Mouse (Mus musculus) forebrain, embryonic 16.5 days (tissue): ENCODE data around the gene Tmem104. TPM values are rescaled to one million over a fixed set of nuclear protein-coding genes. Genes with fewer than 3 reads are reported as not detected.

Experiments
- ATAC-seq: fragments of 200-750 bp; cut with Nextera tagmentation; 2 replicates; pipeline ENCODE4 v1.8.0; 2017; ENCODE audit warnings: mild to moderate bottlenecking, moderate library complexity
- H3K27ac ChIP-seq: fragments of 300-500 bp; sonication (generic); 2 replicates; pipeline ENCODE4 v1.5.1; 2014; ENCODE audit warnings: low read length, control low read depth
- H3K27me3 ChIP-seq: fragments of 300-500 bp; sonication (generic); replicated peaks from 2 replicates; pipeline ENCODE4 v1.6.1; 2014; ENCODE audit warnings: low read length; ENCODE audit not compliant: control insufficient read depth, insufficient read depth
- H3K36me3 ChIP-seq: fragments of 300-500 bp; sonication (generic); 2 replicates; pipeline ENCODE4 v1.6.1; 2014; ENCODE audit not compliant: control insufficient read depth, insufficient read depth
- H3K4me1 ChIP-seq: fragments of 300-500 bp; sonication (generic); replicated peaks from 2 replicates; pipeline ENCODE4 v1.6.1; 2014; ENCODE audit warnings: low read length; ENCODE audit not compliant: control insufficient read depth, insufficient read depth
- H3K4me2 ChIP-seq: fragments of 300-500 bp; sonication (generic); 2 replicates; pipeline ENCODE4 v1.6.1; 2014; ENCODE audit warnings: mild to moderate bottlenecking, low read length, control low read depth
- H3K4me3 ChIP-seq: fragments of 300-500 bp; sonication (generic); replicated peaks from 2 replicates; pipeline ENCODE4 v1.5.1; 2014; ENCODE audit warnings: mild to moderate bottlenecking, low read length, control low read depth
- H3K9ac ChIP-seq: fragments of 300-500 bp; sonication (generic); replicated peaks from 2 replicates; pipeline ENCODE4 v1.6.1; 2014; ENCODE audit warnings: low read depth, low read length, control low read depth
- H3K9me3 ChIP-seq: fragments of 300-500 bp; sonication (generic); 2 replicates; pipeline ENCODE4 v1.6.1; 2016; ENCODE audit warnings: low read length; ENCODE audit not compliant: control insufficient read depth
- WGBS: fragments of 180-500 bp; shearing (Covaris S2); extraction: QIAGEN DNeasy Blood & Tissue Kit; methylation state at CpG from one replicate; pipeline ENCODE4 v1.1.7; 2014; 5-methylcytosine and 5-hydroxymethylcytosine counted together
- polyA plus RNA-seq: library from polyadenylated mRNA; unstranded; fragments of >200 nt; fragmentation: Nextera tagmentation; extraction: Ambion mirVana; gene quantifications from 2 replicates; pipeline ENCODE4 v1.2.1, GENCODE M21; 2015

The Tmem104 gene
- polyA plus RNA-seq, 1 experiment from 2014 or later, result 11.2 TPM

DNA sequence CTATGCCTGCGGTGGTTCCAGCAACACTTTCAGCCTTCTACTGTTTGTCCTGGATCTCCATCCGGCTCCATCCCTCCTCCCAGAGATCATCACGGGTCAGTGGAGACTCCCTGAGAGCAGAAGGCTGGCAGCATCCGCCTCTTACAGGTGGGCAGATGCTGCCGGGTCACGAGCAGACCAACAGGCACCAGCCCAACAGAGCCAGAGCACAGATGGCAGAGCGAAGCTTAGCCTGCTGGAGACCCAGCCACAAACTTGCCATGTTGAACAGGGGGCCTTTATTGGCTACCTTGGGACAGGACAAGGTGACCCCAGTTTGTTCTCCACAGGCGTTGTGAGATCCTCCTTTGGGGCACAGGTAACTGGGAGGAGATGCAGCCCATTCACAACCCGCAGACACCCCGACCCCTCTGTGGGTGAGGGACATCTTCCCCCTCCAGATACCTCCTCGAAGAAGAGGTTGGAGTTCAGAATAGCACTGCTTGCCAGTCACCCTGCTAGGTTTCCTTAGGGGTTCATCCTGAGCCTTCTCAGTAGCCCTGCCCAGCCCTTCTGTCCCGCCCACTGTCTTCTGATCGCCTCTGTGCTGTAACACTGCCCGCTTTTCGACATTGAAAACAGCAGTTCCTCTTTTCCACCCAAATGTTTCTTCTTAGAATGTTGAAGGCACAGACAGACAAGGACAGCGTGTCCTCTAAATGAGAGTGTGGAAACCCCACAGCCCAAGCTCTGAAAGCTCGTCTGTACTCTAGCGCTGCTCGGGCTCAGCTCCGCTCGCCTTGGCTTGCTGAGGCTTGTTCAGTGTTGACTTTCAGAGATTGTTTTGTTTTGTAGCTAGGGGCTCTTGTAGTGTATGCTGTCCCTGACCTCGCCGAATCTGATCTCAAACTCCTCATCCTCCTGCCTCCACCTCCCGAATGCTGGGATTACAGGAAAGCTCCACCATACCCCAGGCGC, 21.8 kb downstream of the Tmem104 start:
- no peak overlapping the region for H3K27ac ChIP-seq
- no peak overlapping the region for H3K9ac ChIP-seq
- WGBS, result 78% methylated on average over 25 of the region's 25 CpGs
- H3K4me2 ChIP-seq, result no peak overlapping the region
- no peak for ATAC-seq
- H3K27me3 ChIP-seq, result no peaks in the 10 kb centered on the region
- no peaks in the 10 kb centered on the region for H3K9me3 ChIP-seq
- peaks cover 6% of the 10 kb centered on the region; the same call in 1 of the 2 replicates for H3K36me3 ChIP-seq
- H3K4me3 ChIP-seq, result no peak overlapping the region
- H3K4me1 ChIP-seq, result peaks cover 4% of the 10 kb centered on the region

DNA sequence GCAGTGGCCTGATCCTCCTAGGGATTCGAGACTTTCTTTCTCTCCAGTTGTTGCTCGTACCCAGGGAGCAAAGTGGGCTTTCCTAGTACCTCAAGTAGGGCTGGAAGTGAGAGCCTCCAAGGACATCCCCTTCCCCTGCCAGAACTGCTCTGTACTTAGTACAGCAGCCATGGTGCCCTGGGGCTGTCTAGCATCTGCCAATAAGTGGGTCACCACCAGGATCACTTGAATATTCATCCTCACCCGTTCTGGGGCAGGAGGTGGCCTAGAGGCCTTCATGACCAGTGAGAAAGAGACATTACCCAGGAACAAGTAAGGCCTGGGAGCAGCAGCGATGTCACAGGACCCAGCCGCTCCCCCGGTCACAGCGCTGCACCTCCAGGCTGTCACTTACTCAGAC, 22.7 kb downstream of the Tmem104 start:
- Histone ChIP-seq H3K27me3 (no peaks in the 10 kb centered on the region), H3K9ac (no peak overlapping the region), H3K9me3 (no peaks in the 10 kb centered on the region), H3K27ac (no peak overlapping the region), H3K4me1 (peaks cover 4% of the 10 kb centered on the region), H3K36me3 (peaks cover 6% of the 10 kb centered on the region; the same call in 1 of the 2 replicates), H3K4me3 (no peak overlapping the region), H3K4me2 (no peak overlapping the region)
- ATAC-seq, result no peak
- 80% methylated on average over 7 of the region's 7 CpGs for WGBS

DNA sequence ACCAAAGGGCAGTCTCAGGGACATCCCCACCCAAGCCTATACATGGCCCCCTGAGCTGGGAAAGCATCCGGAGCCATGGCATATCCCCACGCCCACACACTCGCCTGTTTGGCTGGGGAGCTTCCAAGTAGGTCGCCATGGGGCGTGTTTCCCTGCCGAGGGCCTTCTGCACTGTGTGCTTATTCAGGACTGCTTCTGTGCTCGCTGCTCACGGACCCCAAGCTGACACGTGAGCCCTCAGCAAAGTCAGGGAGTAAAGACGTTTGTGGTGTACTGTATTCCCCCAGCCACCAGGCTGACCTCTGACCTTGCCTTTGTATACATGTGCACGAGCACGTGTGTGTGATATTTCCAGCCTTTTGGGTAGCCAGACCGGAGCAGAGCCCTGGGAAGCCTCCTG, 24.8 kb downstream of the Tmem104 start:
- no peak overlapping the region for H3K27ac ChIP-seq
- no peaks in the 10 kb centered on the region for H3K36me3 ChIP-seq
- H3K4me3 ChIP-seq, result no peak overlapping the region
- H3K9ac ChIP-seq, result no peak overlapping the region
- peaks cover 5% of the 10 kb centered on the region for H3K4me1 ChIP-seq
- no peak for ATAC-seq
- WGBS, result 57% methylated on average over 13 of the region's 13 CpGs
- H3K9me3 ChIP-seq, result no peaks in the 10 kb centered on the region
- no peaks in the 10 kb centered on the region for H3K27me3 ChIP-seq
- H3K4me2 ChIP-seq, result no peak overlapping the region

GRCm38 (mm10) chr11:115215123-115215522, 27.8 kb downstream of the Tmem104 start:
- Histone ChIP-seq H3K27ac (no peak overlapping the region), H3K4me2 (no peak overlapping the region), H3K4me3 (no peak overlapping the region), H3K9me3 (no peaks in the 10 kb centered on the region), H3K9ac (no peak overlapping the region), H3K27me3 (no peaks in the 10 kb centered on the region), H3K4me1 (peaks cover 10% of the 10 kb centered on the region), H3K36me3 (no peaks in the 10 kb centered on the region)
- ATAC-seq, result no peak
- WGBS, result 44% methylated on average over 5 of the region's 5 CpGs

GRCm38 (mm10) chr11:115217439-115218410, 30.4 kb downstream of the Tmem104 start:
- H3K4me1 ChIP-seq, result peaks cover 23% of the 10 kb centered on the region
- H3K4me2 ChIP-seq, result no peak overlapping the region
- no peaks in the 10 kb centered on the region for H3K9me3 ChIP-seq
- H3K9ac ChIP-seq, result no peak overlapping the region
- no peak overlapping the region for H3K4me3 ChIP-seq
- no peak overlapping the region for H3K27ac ChIP-seq
- WGBS, result 46% methylated on average over 18 of the region's 18 CpGs
- H3K27me3 ChIP-seq, result no peaks in the 10 kb centered on the region
- no peak for ATAC-seq
- H3K36me3 ChIP-seq, result no peaks in the 10 kb centered on the region

DNA sequence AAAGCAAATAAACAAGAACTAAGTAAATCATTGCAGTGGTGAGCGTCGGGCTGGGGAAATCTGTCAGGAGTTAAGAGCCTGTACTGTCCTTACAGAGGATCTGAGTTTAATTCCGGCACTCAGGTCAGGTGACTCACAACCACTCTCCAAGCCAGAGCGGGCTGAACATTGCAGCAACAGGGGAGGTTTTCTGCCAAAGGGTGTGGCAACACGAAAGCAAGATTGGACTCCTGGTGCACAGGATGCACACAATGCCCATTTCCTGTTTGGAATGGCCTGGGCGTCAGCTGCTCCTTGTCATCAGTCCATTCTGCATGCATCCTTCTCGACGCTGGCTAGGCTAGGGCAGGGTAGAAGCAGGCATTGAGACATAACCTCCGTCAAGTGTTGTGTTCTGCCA, 32.0 kb downstream of the Tmem104 start:
- Histone ChIP-seq H3K27ac (no peak overlapping the region), H3K4me2 (no peak overlapping the region), H3K9me3 (no peaks in the 10 kb centered on the region), H3K4me1 (peaks cover 32% of the 10 kb centered on the region), H3K27me3 (no peaks in the 10 kb centered on the region), H3K9ac (no peak overlapping the region), H3K4me3 (no peak overlapping the region), H3K36me3 (no peaks in the 10 kb centered on the region)
- no peak for ATAC-seq
- 82% methylated on average over 9 of the region's 9 CpGs for WGBS

DNA sequence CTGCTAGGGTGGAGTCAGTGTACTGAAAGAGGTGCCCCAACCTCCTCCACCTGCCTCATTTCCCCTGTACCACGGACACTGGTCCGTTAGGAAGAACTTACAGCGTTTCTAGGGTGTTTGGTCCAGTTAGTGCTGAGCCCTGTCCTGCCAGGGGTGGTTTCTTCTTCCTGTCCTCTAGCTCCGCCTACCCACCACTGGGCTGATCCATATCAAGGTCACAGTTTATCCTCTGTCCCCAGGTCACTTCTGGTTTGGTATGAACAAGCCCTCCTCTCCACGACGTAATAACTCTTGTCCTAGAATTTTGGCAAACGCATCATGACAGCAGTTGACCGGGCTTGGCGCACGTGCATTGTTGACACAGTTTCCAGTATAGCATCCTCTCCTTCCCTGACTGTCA, 32.4 kb downstream of the Tmem104 start:
- Histone ChIP-seq H3K9me3 (no peaks in the 10 kb centered on the region), H3K27me3 (no peaks in the 10 kb centered on the region), H3K4me3 (no peak overlapping the region), H3K4me1 (peaks cover 32% of the 10 kb centered on the region), H3K36me3 (no peaks in the 10 kb centered on the region), H3K9ac (no peak overlapping the region), H3K27ac (no peak overlapping the region), H3K4me2 (no peak overlapping the region)
- WGBS, result 95% methylated on average over 10 of the region's 10 CpGs
- no peak for ATAC-seq

DNA sequence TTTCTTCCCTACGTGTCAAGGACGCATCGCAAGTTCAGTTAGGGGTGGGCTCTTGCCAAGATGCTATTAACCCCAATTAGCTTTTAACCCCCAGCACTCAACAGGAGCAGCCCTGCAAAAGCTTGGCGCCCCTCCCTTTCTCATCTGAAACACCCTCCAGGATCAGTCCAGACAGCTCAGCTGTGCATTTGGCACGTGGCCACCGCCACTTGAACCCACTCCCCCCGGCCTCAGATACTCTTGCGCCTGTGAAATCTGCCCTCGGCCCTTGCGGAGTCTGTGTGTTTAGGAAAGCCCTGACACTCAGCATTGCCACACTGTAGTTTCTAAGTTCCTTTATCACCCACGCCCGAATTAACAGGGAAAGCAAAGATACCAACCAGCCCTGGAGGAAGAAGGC, 34.8 kb downstream of the Tmem104 start:
- H3K27ac ChIP-seq, result no peak overlapping the region
- no peaks in the 10 kb centered on the region for H3K27me3 ChIP-seq
- H3K36me3 ChIP-seq, result no peaks in the 10 kb centered on the region
- no peak overlapping the region for H3K4me3 ChIP-seq
- peaks cover 56% of the 10 kb centered on the region for H3K4me1 ChIP-seq
- WGBS, result 25% methylated on average over 12 of the region's 12 CpGs
- no peak overlapping the region for H3K4me2 ChIP-seq
- no peaks in the 10 kb centered on the region for H3K9me3 ChIP-seq
- H3K9ac ChIP-seq, result no peak overlapping the region
- no peak for ATAC-seq

DNA sequence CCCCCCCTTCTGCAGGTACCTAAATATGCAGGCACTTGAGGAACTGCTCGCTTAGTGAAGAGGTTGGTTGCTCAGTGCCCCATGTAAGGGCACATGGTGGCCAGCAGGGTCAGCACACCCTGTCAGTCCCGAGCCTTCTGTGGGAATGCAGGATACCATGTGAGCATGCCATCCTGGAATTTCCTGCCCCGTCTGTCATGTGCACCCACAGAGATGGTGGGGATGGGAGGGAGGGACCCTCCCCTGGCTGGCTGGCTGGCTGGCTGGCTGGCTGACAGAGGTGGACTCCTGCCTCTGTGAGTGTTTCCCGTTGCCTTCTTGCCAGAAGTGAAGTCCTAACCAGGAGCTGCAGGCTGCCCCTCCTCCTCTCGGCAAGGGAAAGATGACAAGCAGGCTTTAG, 35.3 kb downstream of the Tmem104 start:
- H3K9ac ChIP-seq, result no peak overlapping the region
- no peak overlapping the region for H3K4me3 ChIP-seq
- 37% methylated on average over 5 of the region's 5 CpGs for WGBS
- peaks cover 56% of the 10 kb centered on the region for H3K4me1 ChIP-seq
- H3K36me3 ChIP-seq, result no peaks in the 10 kb centered on the region
- no peak for ATAC-seq
- H3K9me3 ChIP-seq, result no peaks in the 10 kb centered on the region
- H3K27me3 ChIP-seq, result no peaks in the 10 kb centered on the region
- H3K4me2 ChIP-seq, result no peak overlapping the region
- no peak overlapping the region for H3K27ac ChIP-seq
